Mouse (Mus musculus) CH12.LX (cell line): ENCODE results near the gene Fgfr2. TPM values are rescaled to one million over a fixed set of nuclear protein-coding genes. Genes with fewer than 3 reads are reported as not detected.

Source experiments
- DNase-seq: peaks from one replicate; pipeline ENCODE4 v3.0.0-alpha.2; 2013; ENCODE audit errors: extremely low read depth
- H3K27ac ChIP-seq: 2 replicates; pipeline ENCODE4 v1.5.1; 2012; ENCODE audit warnings: low read depth, mild to moderate bottlenecking, control low read depth, moderate library complexity; ENCODE audit not compliant: insufficient read depth
- H3K27me3 ChIP-seq: replicated peaks from 2 replicates; pipeline ENCODE3; 2012; ENCODE audit warnings: inconsistent platforms
- H3K36me3 ChIP-seq, 2 experiments: replicated peaks in 1 of 2; 2 replicates each; pipeline versions ENCODE3 to v1.6.1; 2012; ENCODE audit warnings: inconsistent platforms in 1 of 2, low read length in 1 of 2, mild to moderate bottlenecking in 1 of 2, mixed read lengths in 1 of 2, moderate library complexity in 1 of 2; ENCODE audit not compliant: control insufficient read depth in 1 of 2, insufficient read depth in 1 of 2
- H3K4me1 ChIP-seq, 2 experiments: 2 replicates each; pipeline ENCODE4 v1.6.1; 2012; ENCODE audit warnings: inconsistent platforms in 1 of 2, moderate library complexity in 1 of 2; ENCODE audit not compliant: insufficient read depth in 2 of 2, control insufficient read depth in 1 of 2
- H3K4me2 ChIP-seq: 2 replicates; pipeline ENCODE4 v1.6.1; 2012; ENCODE audit warnings: low read depth, mild to moderate bottlenecking, control low read depth; ENCODE audit not compliant: poor library complexity, insufficient read depth, severe bottlenecking
- H3K4me3 ChIP-seq, 3 experiments: fragments of 150-350 bp in 1 of 3; sonication (generic) in 1 of 3; replicated peaks in 1 of 3; 2 replicates each; pipeline versions ENCODE3 to v1.5.1; 2011 to 2012; ENCODE audit warnings: low read depth in 2 of 3, low read length in 2 of 3, mild to moderate bottlenecking in 2 of 3, moderate library complexity in 2 of 3, control low read depth in 1 of 3, improper control_type of control experiment in 1 of 3, inconsistent platforms in 1 of 3, mixed read lengths in 1 of 3; ENCODE audit not compliant: poor library complexity in 1 of 3
- H3K79me2 ChIP-seq: replicated peaks from 2 replicates; pipeline ENCODE4 v1.6.1; 2012; ENCODE audit warnings: mild to moderate bottlenecking, moderate library complexity; ENCODE audit not compliant: control insufficient read depth, poor library complexity, insufficient read depth, severe bottlenecking; ENCODE audit errors: extremely low read depth
- H3K9ac ChIP-seq: 2 replicates; pipeline ENCODE4 v1.6.1; 2012; ENCODE audit warnings: low read depth, mild to moderate bottlenecking, control low read depth, moderate library complexity; ENCODE audit not compliant: insufficient read depth
- H3K9me3 ChIP-seq: replicated peaks from 2 replicates; pipeline ENCODE3; 2012; ENCODE audit warnings: low read length, inconsistent platforms, mixed read lengths
- CHD1 ChIP-seq: IDR thresholded peaks from 2 replicates; pipeline ENCODE4 v1.6.1; 2012; ENCODE audit warnings: low read depth, low read length, improper control_type of control experiment, inconsistent platforms
- CHD2 ChIP-seq: IDR thresholded peaks from 2 replicates; pipeline ENCODE4 v1.6.1; 2011; ENCODE audit warnings: low read length, improper control_type of control experiment
- CTCF ChIP-seq, 2 experiments: IDR thresholded peaks in 1 of 2; conservative IDR thresholded peaks in 1 of 2; 2 replicates each; pipeline ENCODE4 v1.5.1; 2011 to 2012; ENCODE audit warnings: low read depth in 2 of 2, low read length in 2 of 2, improper control_type of control experiment in 1 of 2, inconsistent platforms in 1 of 2, mild to moderate bottlenecking in 1 of 2, moderate library complexity in 1 of 2
- ELF1 ChIP-seq: IDR thresholded peaks from 2 replicates; pipeline ENCODE4 v1.6.1; 2014; ENCODE audit warnings: low read depth, mild to moderate bottlenecking, inconsistent platforms, low read length, improper control_type of control experiment
- EP300 ChIP-seq: IDR thresholded peaks from 2 replicates; pipeline ENCODE4 v1.6.1; 2011; ENCODE audit warnings: low read length, improper control_type of control experiment
- ETS1 ChIP-seq: conservative IDR thresholded peaks from 2 replicates; pipeline ENCODE4 v1.6.1; 2012; ENCODE audit warnings: low read depth, mild to moderate bottlenecking, inconsistent platforms, low read length, improper control_type of control experiment, moderate library complexity
- GABPA ChIP-seq: IDR thresholded peaks from 2 replicates; pipeline ENCODE4 v1.6.1; 2012; ENCODE audit warnings: low read depth, low read length, improper control_type of control experiment, inconsistent platforms; ENCODE audit not compliant: insufficient replicate concordance
- IRF4 ChIP-seq: IDR thresholded peaks from 2 replicates; pipeline ENCODE4 v1.6.1; 2014; ENCODE audit warnings: low read depth, mild to moderate bottlenecking, inconsistent platforms, low read length, improper control_type of control experiment
- JUND ChIP-seq: conservative IDR thresholded peaks from 2 replicates; pipeline ENCODE4 v1.6.1; 2011; ENCODE audit warnings: low read depth, low read length, improper control_type of control experiment
- MAFK ChIP-seq: IDR thresholded peaks from 2 replicates; pipeline ENCODE4 v1.6.1; 2011; ENCODE audit warnings: low read length, improper control_type of control experiment; ENCODE audit not compliant: insufficient replicate concordance
- MAZ ChIP-seq: IDR thresholded peaks from 2 replicates; pipeline ENCODE4 v1.6.1; 2012; ENCODE audit warnings: low read depth, mild to moderate bottlenecking, inconsistent platforms, low read length, improper control_type of control experiment, moderate library complexity
- MYC ChIP-seq: IDR thresholded peaks from 2 replicates; pipeline ENCODE4 v1.6.1; 2011; ENCODE audit warnings: low read depth, mild to moderate bottlenecking, improper control_type of control experiment, low read length
- NRF1 ChIP-seq: IDR thresholded peaks from 2 replicates; pipeline ENCODE4 v1.6.1; 2014; ENCODE audit warnings: low read depth, mild to moderate bottlenecking, inconsistent platforms, low read length, improper control_type of control experiment, moderate library complexity
- RAD21 ChIP-seq: IDR thresholded peaks from 2 replicates; pipeline ENCODE4 v1.6.1; 2011; ENCODE audit warnings: low read depth, mild to moderate bottlenecking, low read length, improper control_type of control experiment, moderate library complexity
- TCF12 ChIP-seq: IDR thresholded peaks from 2 replicates; pipeline ENCODE4 v1.6.1; 2014; ENCODE audit warnings: low read depth, mild to moderate bottlenecking, inconsistent platforms, low read length, improper control_type of control experiment
- USF2 ChIP-seq: conservative IDR thresholded peaks from 2 replicates; pipeline ENCODE4 v1.6.1; 2011; ENCODE audit warnings: low read depth, low read length, improper control_type of control experiment
- ZNF384 ChIP-seq: IDR thresholded peaks from 2 replicates; pipeline ENCODE4 v1.6.1; 2012; ENCODE audit warnings: low read depth, low read length, improper control_type of control experiment, inconsistent platforms
- dilution Hi-C: fragments of 300-500 bp; cut with MboI; formaldehyde crosslinking; loops from 2 replicates; pipeline ENCODE4 v1.14.3; 2020; ENCODE audit warnings: low sequenced_read_pairs; ENCODE audit not compliant: extremely low pct_unique_long_range_greater_than_20kb, extremely low pct_ligation_motif_present
- in situ Hi-C: fragments of 300-500 bp; cut with MboI; formaldehyde crosslinking; loops from 3 replicates; pipeline ENCODE4 v1.14.3; 2019; ENCODE audit warnings: low sequenced_read_pairs, low pct_ligation_motif_present, low pct_unique_long_range_greater_than_20kb, mixed read lengths
- polyA plus RNA-seq: library from polyadenylated mRNA; unstranded; fragments of >175 nt; gene quantifications from 2 replicates; pipeline ENCODE4 v1.2.1, GENCODE M21; 2012; ENCODE audit warnings: low read depth; ENCODE audit not compliant: insufficient read length
- total RNA-seq, 2 experiments: library from RNA; depleted of rRNA; stranded (reverse); fragments of 300-350 nt in 1 of 2; fragments of >200 nt in 1 of 2; gene quantifications; 2 replicates each; pipeline ENCODE4 v1.2.3; 2012 to 2014

Gene Fgfr2
- total and polyA plus RNA-seq, 3 experiments, result not detected

DNA sequence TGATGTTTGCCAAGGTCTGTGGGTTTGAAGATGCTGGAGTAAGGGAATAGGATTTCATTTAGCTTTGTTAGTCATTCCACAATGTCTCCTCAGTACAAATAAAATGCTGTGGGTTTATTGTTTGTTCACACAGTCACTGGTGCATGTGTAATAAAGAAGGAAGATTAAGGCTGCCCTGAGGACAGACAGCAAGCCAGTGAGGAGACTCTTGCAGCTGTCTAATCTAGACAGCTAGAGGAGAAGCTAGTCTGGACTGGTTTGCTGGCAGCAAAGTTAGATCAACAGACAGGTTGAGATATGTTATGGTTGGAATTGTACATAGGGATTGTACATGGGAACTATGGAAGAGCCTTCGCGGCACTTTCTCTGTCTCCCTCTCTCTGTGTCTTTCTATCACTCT, 2115.9 kb downstream of the Fgfr2 start:
- no peaks in the 10 kb centered on the region for H3K4me1 ChIP-seq
- no peak overlapping the region for H3K9ac ChIP-seq
- TF ChIP-seq CHD2, result no peak
- DNase-seq, result no peak
- dilution Hi-C loops (no loop called here), in situ Hi-C loops (no loop called here)
- H3K27ac ChIP-seq, result no peak overlapping the region
- H3K4me3 ChIP-seq, result no peak overlapping the region
- no peaks in the 10 kb centered on the region for H3K79me2 ChIP-seq
- H3K9me3 ChIP-seq, result peaks cover 16% of the 10 kb centered on the region
- no peak overlapping the region for H3K4me2 ChIP-seq
- no peaks in the 10 kb centered on the region for H3K36me3 ChIP-seq
- peaks cover 69% of the 10 kb centered on the region for H3K27me3 ChIP-seq

DNA sequence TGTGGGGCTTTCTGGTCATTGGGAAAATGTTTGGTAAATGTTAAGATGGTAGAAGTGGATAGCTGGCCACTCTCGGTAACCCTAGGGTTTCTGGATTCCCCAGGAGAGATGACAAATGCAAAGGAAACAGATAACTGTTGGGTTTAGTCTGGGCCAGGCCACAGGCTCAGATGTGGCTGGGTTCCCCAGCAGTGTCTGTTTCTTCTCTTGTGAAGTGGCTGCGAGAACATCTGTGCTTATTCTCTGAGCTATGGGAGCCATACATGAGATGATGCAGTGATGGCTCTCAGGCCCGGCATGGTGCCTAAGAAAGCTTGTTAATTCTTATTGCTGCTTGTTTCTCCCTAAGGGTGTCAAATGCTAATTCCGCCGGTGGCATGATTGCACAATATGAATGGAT, 2119.1 kb downstream of the Fgfr2 start:
- Histone ChIP-seq H3K4me2 (no peak overlapping the region), H3K27me3 (peaks cover 85% of the 10 kb centered on the region), H3K27ac (no peak overlapping the region), H3K4me3 (no peak overlapping the region), H3K4me1 (no peaks in the 10 kb centered on the region), H3K9me3 (peaks cover 16% of the 10 kb centered on the region), H3K9ac (no peak overlapping the region), H3K79me2 (no peaks in the 10 kb centered on the region), H3K36me3 (no peaks in the 10 kb centered on the region)
- no peak for DNase-seq
- dilution Hi-C loops, result no loop called here
- in situ Hi-C loops, result no loop called here
- TF ChIP-seq CHD1 (no peak), ZNF384 (no peak), RAD21 (no peak), MAFK (no peak), JUND (no peak), USF2 (no peak), GABPA (no peak), EP300 (no peak), TCF12 (no peak), MYC (no peak), MAZ (no peak), NRF1 (no peak), IRF4 (no peak), ELF1 (no peak), ETS1 (no peak), CTCF (conservative IDR thresholded peaks at IDR 0.05 in 1 of 2, IDR thresholded peaks at IDR 0.05 in 1 of 2; ENCODE audit: low read depth in 2 of 2, low read length in 2 of 2) (no peak)
